Mouse (Mus musculus) cortical plate, adult 2 months (tissue): Measurements from ENCODE around the gene Jade1.

Experiments used
- CTCF ChIP-seq: fragments of 200-500 bp; IDR thresholded peaks from 2 replicates; pipeline ENCODE4 v1.5.1; 2011; ENCODE audit warnings: mild to moderate bottlenecking, control low read depth, low read length; ENCODE audit not compliant: insufficient read depth; ENCODE audit errors: extremely low read depth
- POLR2A ChIP-seq: fragments of 200-500 bp; IDR thresholded peaks from 2 replicates; pipeline ENCODE4 v1.6.1; 2011; ENCODE audit warnings: mild to moderate bottlenecking, low read length, control low read depth; ENCODE audit not compliant: insufficient read depth; ENCODE audit errors: extremely low read depth

DNA sequence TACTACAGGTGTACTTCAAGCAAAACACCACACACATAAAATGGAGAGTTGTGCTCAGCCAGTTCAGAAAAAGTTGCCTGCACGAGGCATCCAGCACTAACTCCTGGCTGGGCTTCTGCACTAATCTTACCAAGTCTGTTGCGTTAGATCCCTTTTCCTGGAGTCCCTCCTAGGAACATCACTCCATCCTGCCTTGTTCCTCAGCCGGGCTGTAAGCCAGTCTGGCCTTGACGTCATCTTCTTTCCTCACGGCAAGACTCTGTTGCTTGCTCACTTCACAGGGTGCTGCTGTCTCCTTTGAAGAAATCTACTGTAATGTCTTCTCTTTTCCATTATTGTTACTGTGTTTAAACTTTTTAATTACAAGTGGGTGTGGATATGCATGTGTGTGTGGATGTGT, 20.4 kb downstream of the Jade1 start:
- TF ChIP-seq POLR2A (no peak), CTCF (no peak)
